Mouse (Mus musculus) neural tube, embryonic 14.5 days (tissue): ENCODE measurements around the gene Acad10. TPM values are rescaled to one million over a fixed set of nuclear protein-coding genes. Genes with fewer than 3 reads are reported as not detected.

Experiments
- polyA plus RNA-seq: library from polyadenylated mRNA; unstranded; fragments of >200 nt; fragmentation: Nextera tagmentation; extraction: Ambion mirVana; gene quantifications from 2 replicates; pipeline ENCODE4 v1.2.1, GENCODE M21; 2014

Gene Acad10
- polyA plus RNA-seq, 1 experiment from 2014 or later, result 1.3 TPM

Other genes with a start within 250 kb of the Acad10 start
- 2.2 and 3.4 TPM in 2 replicates for gene Tmem116, start 208.6 kb downstream of the Acad10 start, polyA plus RNA-seq
- gene Erp29, start 208.0 kb downstream of the Acad10 start, polyA plus RNA-seq, result 146 and 155 TPM in 2 replicates
- 0.36 TPM in 1 of 2 replicates, not detected in the other for gene Adam1b, start 157.1 kb downstream of the Acad10 start, polyA plus RNA-seq
- gene Adam1a, start 115.0 kb downstream of the Acad10 start, polyA plus RNA-seq, result 6.8 and 6.9 TPM in 2 replicates
- gene Gm42878, start 115.0 kb downstream of the Acad10 start, polyA plus RNA-seq, result not detected in 2 replicates
- gene Mapkapk5, start 114.6 kb downstream of the Acad10 start, polyA plus RNA-seq, result 69.8 and 75.5 TPM in 2 replicates
- 39.0 and 66.5 TPM in 2 replicates for gene Aldh2, start 66.7 kb downstream of the Acad10 start, polyA plus RNA-seq
- 1.1 and 2.1 TPM in 2 replicates for gene Acad12, start 41.6 kb downstream of the Acad10 start, polyA plus RNA-seq
- 35.0 and 46.7 TPM in 2 replicates for gene Brap, start within 50 bp of the Acad10 start, polyA plus RNA-seq
- gene Atxn2, start 50.8 kb upstream of the Acad10 start, polyA plus RNA-seq, result 93.7 and 94.8 TPM in 2 replicates
- gene Sh2b3, start 177.1 kb upstream of the Acad10 start, polyA plus RNA-seq, result 6.4 and 8.5 TPM in 2 replicates
- gene Pheta1, start 188.5 kb upstream of the Acad10 start, polyA plus RNA-seq, result 22.6 and 27.4 TPM in 2 replicates